Comparison of ENCODE assay signal across 9 mouse cellular contexts in genomic region chr6:54629734-54630133, GRCm38 (mm10). TPM values are rescaled to one million over a fixed set of nuclear protein-coding genes. Genes with fewer than 3 reads are reported as not detected.
DNase-seq lines count a peak whose midpoint lies in the region; ATAC-seq lines count a peak whose summit lies in the region.
"Had no signal": no experiment of that assay in that cellular context is flagged by ENCODE, and none has a peak within 500 bp of the region (broad histone marks: within the 10 kb centered on the region; RNA-seq: fewer than 3 reads in every experiment).

No protein-coding gene starts in this region.

- H3K27me3 ChIP-seq in heart, embryonic 11.5 days (ENCODE audit: control insufficient read depth, insufficient read depth, low read length), result no peaks in the 10 kb centered on the region
- H3K27me3 ChIP-seq: liver, embryonic 15.5 days had no signal

- no peaks in the 10 kb centered on the region for H3K4me1 ChIP-seq in heart, embryonic 11.5 days (ENCODE audit: control insufficient read depth, insufficient read depth, low read length)
- H3K4me1 ChIP-seq: liver, embryonic 15.5 days had no signal

- intact Hi-C loops in heart, postnatal 10 days (cut with DNase I), result loop anchor here (2.0 kb wide), 2 partner anchors 35 to 43 kb away; partner anchors contain the start of gene Plekha8

- H3K27ac ChIP-seq in heart, embryonic 11.5 days (ENCODE audit: low read depth, low read length), result no peak overlapping the region
- H3K27ac ChIP-seq: liver, embryonic 15.5 days had no signal

- peak; percentile 17 to 37 for DNase-seq in heart, postnatal 10 days
- peak; percentile 8 to 21 for DNase-seq in urinary bladder, postnatal 36 days (ENCODE audit: low spot score in 2 of 2)
- DNase-seq in urinary bladder, adult 2 months (ENCODE audit: low spot score), result no peak
- peak; percentile 2 for DNase-seq in hindlimb bud, embryonic 11.5 days (ENCODE audit: extremely low spot score, low read depth, low spot score)
- no peak for DNase-seq in spleen, postnatal 4 days (ENCODE audit: low spot score in 2 of 2)
- DNase-seq in ovary, adult 18-20 months (ENCODE audit: low spot score), result no peak

- no peaks in the 10 kb centered on the region for H3K9me3 ChIP-seq in heart, embryonic 11.5 days (replicated peaks; ENCODE audit: control insufficient read depth, low read length)
- H3K9me3 ChIP-seq: liver, embryonic 15.5 days had no signal

- no peak overlapping the region for H3K9ac ChIP-seq in heart, embryonic 11.5 days (ENCODE audit: low read depth, low read length)
- H3K9ac ChIP-seq: liver, embryonic 15.5 days had no signal

- no peak overlapping the region for H3K4me3 ChIP-seq in heart, embryonic 11.5 days (ENCODE audit: low read depth, low read length)
- H3K4me3 ChIP-seq: liver, embryonic 15.5 days had no signal

- no peaks in the 10 kb centered on the region; the same call in 1 of the 2 replicates for H3K36me3 ChIP-seq in heart, embryonic 11.5 days (ENCODE audit: control insufficient read depth, insufficient read depth, low read length)

- no peak overlapping the region for H3K4me2 ChIP-seq in heart, embryonic 11.5 days
- H3K4me2 ChIP-seq: liver, embryonic 15.5 days had no signal

- no peak for ATAC-seq in heart, embryonic 11.5 days (replicated peaks; ENCODE audit: insufficient number of reproducible peaks, low FRiP score, low TSS enrichment)
- ATAC-seq in megakaryocyte-erythroid progenitor cell, adult 5-6 weeks (replicated peaks; ENCODE audit: low FRiP score, low TSS enrichment, poor library complexity, severe bottlenecking), result peak; percentile 73

- 24% methylated on average over 7 of the region's 7 CpGs for WGBS in heart, embryonic 11.5 days (ENCODE audit: insufficient replicate concordance)

RNA-seq across cellular contexts. Expression of gene Fkbp14, which starts 32.6 kb away (rescaled TPM):
- 10 to 100 TPM; 15.1 to 17.0 TPM for total RNA-seq in heart, postnatal 10 days (2021)
- polyA plus RNA-seq in heart, embryonic 11.5 days (2014; fragmentation: Nextera tagmentation; extraction: Ambion mirVana), result 23.5 and 34.3 TPM in 2 replicates
- 24.5 and 30.0 TPM in 2 replicates for polyA plus RNA-seq in urinary bladder, adult 2 months (2012; rRNA removed)
- 2.9 and 6.3 TPM in 2 replicates for total RNA-seq in megakaryocyte-erythroid progenitor cell, adult 5-6 weeks (2014; fragmentation: Nextera tagmentation)
- 1.5 and 2.1 TPM in 2 replicates for total RNA-seq in megakaryocyte-erythroid progenitor cell, adult 5-6 weeks (2017)

RNA-seq across cellular contexts. Expression of gene Plekha8, which starts 34.8 kb away (rescaled TPM):
- 10 to 100 TPM; 12.4 to 12.9 TPM for total RNA-seq in heart, postnatal 10 days (2021)
- polyA plus RNA-seq in heart, embryonic 11.5 days (2014; fragmentation: Nextera tagmentation; extraction: Ambion mirVana), result 13.0 and 13.6 TPM in 2 replicates
- polyA plus RNA-seq in urinary bladder, adult 2 months (2012; rRNA removed), result 4.9 and 5.6 TPM in 2 replicates
- 3.1 and 4.2 TPM in 2 replicates for total RNA-seq in megakaryocyte-erythroid progenitor cell, adult 5-6 weeks (2014; fragmentation: Nextera tagmentation)
- 3.2 and 5.3 TPM in 2 replicates for total RNA-seq in megakaryocyte-erythroid progenitor cell, adult 5-6 weeks (2017)

RNA-seq across cellular contexts. Expression of gene Mturn, which starts 51.7 kb away (rescaled TPM):
- total RNA-seq in heart, postnatal 10 days (2021), result 10 to 100 TPM; 12.1 to 12.7 TPM
- polyA plus RNA-seq in heart, embryonic 11.5 days (2014; fragmentation: Nextera tagmentation; extraction: Ambion mirVana), result 3.7 and 4.4 TPM in 2 replicates
- polyA plus RNA-seq in urinary bladder, adult 2 months (2012; rRNA removed), result 18.2 and 22.2 TPM in 2 replicates
- total RNA-seq in megakaryocyte-erythroid progenitor cell, adult 5-6 weeks (2014; fragmentation: Nextera tagmentation), result 2.0 and 2.1 TPM in 2 replicates
- 0.57 and 1.9 TPM in 2 replicates for total RNA-seq in megakaryocyte-erythroid progenitor cell, adult 5-6 weeks (2017)

Comparison
In these comparisons a context has a peak if more than half of its experiments do, and no peak if none do; other contexts are left out.
1. DNase-seq: peak in heart, postnatal 10 days (2 of 2), urinary bladder, postnatal 36 days (2 of 2) and hindlimb bud, embryonic 11.5 days (single experiment); none in urinary bladder, adult 2 months (single experiment), spleen, postnatal 4 days (0 of 2) and ovary, adult 18-20 months (single experiment).
2. RNA of gene Mturn, which starts 51.7 kb away (total RNA-seq): 12.1 to 12.7 TPM in heart, postnatal 10 days; 0.57 to 2.1 TPM in megakaryocyte-erythroid progenitor cell, adult 5-6 weeks; every median in the first group is over 4 times any median in the second.